Mouse (Mus musculus) lung, adult 2 months (tissue): Measurements from ENCODE around the gene C1ql4. TPM values are rescaled to one million over a fixed set of nuclear protein-coding genes. Genes with fewer than 3 reads are reported as not detected.
A peak's percentile ranks its signal among the peaks of the same experiment; 100 is the strongest.
"Not testable (repeated sequence)": the region's sequence is repeated elsewhere in the genome, so short reads cannot be mapped to it uniquely, and the experiment has no call there.

ENCODE experiments used
- DNase-seq: peaks from one replicate; pipeline ENCODE4 v3.0.0; 2022
- H3K4me1 ChIP-seq: fragments of 200-500 bp; 2 replicates; pipeline ENCODE4 v1.6.1; 2011; ENCODE audit warnings: low read length; ENCODE audit not compliant: control insufficient read depth, insufficient read depth
- H3K4me3 ChIP-seq: fragments of 200-500 bp; replicated peaks from 2 replicates; pipeline ENCODE3; 2011; ENCODE audit warnings: low read depth, mild to moderate bottlenecking, control low read depth, low read length; ENCODE audit errors: extremely low read depth
- CTCF ChIP-seq: fragments of 200-500 bp; IDR thresholded peaks from 2 replicates; pipeline ENCODE4 v1.5.1; 2011; ENCODE audit warnings: mild to moderate bottlenecking, low read length, control low read depth; ENCODE audit not compliant: insufficient read depth
- POLR2A ChIP-seq: fragments of 200-500 bp; IDR thresholded peaks from 2 replicates; pipeline ENCODE4 v1.6.1; 2011; ENCODE audit warnings: low read depth, mild to moderate bottlenecking, control low read depth, low read length, borderline replicate concordance; ENCODE audit errors: extremely low read depth
- WGBS: fragments of 180-500 bp; shearing (Covaris S2); methylation state at CpG from one replicate; pipeline ENCODE4 v1.1.7; 2018; 5-methylcytosine and 5-hydroxymethylcytosine counted together
- polyA plus RNA-seq: library from polyadenylated mRNA; depleted of rRNA; stranded (reverse); fragments of >200 nt; gene quantifications from 2 replicates; pipeline ENCODE4 v1.2.3, GENCODE M21; 2012

The C1ql4 gene
- polyA plus RNA-seq, 1 experiment: not detected

GRCm38 (mm10) chr15:99074600-99075333 is 12.8 kb downstream of the C1ql4 start:
- H3K4me3 ChIP-seq: peak overlapping the region; percentile 68
- H3K4me1 ChIP-seq: peaks cover 5% of the 10 kb centered on the region
- WGBS: under 1% methylated on average over 44 of the region's 44 CpGs
- TF ChIP-seq POLR2A (peak; percentile 81; the same call in 1 of the 2 replicates), CTCF (no peak)
- peak; percentile 98 for DNase-seq

GRCm38 (mm10) chr15:99074019-99074599 is 13.5 kb downstream of the C1ql4 start, which contains the start of gene Troap:
Gene Troap (plus strand): TSS chr15:99074575.
- H3K4me1 ChIP-seq: peaks cover 5% of the 10 kb centered on the region
- WGBS: 13% methylated on average over 9 of the region's 9 CpGs
- H3K4me3 ChIP-seq: peak within 1 kb of the TSS; percentile 68
- TF ChIP-seq CTCF: no peak
- no peak for TF ChIP-seq POLR2A
- DNase-seq: no peak

- DNase-seq: no peak
- 92% methylated on average over 1 of the region's 1 CpGs for WGBS
- Histone ChIP-seq H3K4me1 (peaks cover 5% of the 10 kb centered on the region), H3K4me3 (no peak overlapping the region)
- TF ChIP-seq CTCF (no peak), POLR2A (no peak)
Measured at GRCm38 (mm10) chr15:99071988-99072387, 15.6 kb downstream of the C1ql4 start.

DNA sequence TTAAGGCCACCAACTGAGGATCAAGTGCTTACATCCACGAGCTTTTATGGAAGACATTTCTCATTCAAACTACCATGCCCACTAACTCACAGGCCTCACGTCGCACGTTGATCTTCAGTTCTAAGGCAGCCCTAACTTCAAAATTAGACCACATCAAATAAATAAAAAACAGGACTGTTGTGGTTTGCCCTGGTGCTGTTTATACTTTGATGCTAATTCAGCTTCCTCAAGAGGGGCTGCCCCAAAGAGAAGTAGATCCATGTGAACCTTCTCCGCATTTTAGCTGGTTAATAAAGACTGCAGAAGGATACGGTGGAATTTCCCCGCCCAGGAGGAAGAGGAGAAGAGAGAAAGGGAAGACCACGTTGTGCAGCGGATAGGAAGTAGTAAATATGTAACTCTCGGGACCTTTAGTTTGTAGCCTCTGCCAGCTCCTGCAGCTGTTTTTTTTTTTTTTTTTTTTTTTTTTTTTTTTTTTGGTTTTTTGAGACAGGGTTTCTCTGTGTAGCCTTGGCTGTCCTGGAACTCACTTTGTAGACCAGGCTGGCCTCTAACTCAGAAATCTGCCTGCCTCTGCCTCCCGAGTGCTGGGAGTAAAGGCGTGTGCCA is 22.0 kb downstream of the C1ql4 start:
- WGBS: 67% methylated on average over 12 of the region's 12 CpGs
- H3K4me1 ChIP-seq: no peaks in the 10 kb centered on the region
- no peak for DNase-seq
- H3K4me3 ChIP-seq: no peak overlapping the region
- TF ChIP-seq POLR2A (no peak), CTCF (no peak)

GRCm38 (mm10) chr15:99056332-99056731 is 31.3 kb downstream of the C1ql4 start:
- Histone ChIP-seq H3K4me3 (no peak overlapping the region), H3K4me1 (peaks cover 12% of the 10 kb centered on the region; the same call in 1 of the 2 replicates)
- peak; percentile 39 for DNase-seq
- WGBS: 15% methylated on average over 14 of the region's 14 CpGs
- peak; percentile 66 for TF ChIP-seq CTCF
- TF ChIP-seq POLR2A: no peak

DNA sequence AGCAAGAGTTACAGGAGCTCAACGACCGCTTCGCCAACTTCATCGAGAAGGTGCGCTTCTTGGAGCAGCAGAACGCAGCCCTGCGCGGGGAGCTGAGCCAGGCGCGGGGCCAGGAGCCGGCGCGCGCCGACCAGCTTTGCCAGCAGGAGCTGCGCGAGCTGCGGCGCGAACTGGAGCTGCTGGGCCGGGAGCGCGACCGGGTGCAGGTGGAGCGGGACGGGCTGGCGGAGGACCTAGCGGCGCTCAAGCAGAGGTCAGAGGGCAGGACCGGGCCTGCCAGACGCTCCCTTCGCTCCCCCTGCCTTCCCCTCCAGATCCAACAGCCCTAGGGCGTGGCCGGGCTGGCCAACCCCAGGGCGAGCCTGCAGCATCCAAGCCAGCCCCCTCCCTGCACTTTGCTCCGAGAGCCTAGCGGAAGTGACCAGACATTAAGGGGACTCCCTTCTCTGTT is 32.1 kb downstream of the C1ql4 start:
- WGBS: under 1% methylated on average over 37 of the region's 37 CpGs
- H3K4me3 ChIP-seq: no peak overlapping the region
- DNase-seq: no peak
- peaks cover 12% of the 10 kb centered on the region; the same call in 1 of the 2 replicates for H3K4me1 ChIP-seq
- TF ChIP-seq POLR2A: no peak
- TF ChIP-seq CTCF: no peak

DNA sequence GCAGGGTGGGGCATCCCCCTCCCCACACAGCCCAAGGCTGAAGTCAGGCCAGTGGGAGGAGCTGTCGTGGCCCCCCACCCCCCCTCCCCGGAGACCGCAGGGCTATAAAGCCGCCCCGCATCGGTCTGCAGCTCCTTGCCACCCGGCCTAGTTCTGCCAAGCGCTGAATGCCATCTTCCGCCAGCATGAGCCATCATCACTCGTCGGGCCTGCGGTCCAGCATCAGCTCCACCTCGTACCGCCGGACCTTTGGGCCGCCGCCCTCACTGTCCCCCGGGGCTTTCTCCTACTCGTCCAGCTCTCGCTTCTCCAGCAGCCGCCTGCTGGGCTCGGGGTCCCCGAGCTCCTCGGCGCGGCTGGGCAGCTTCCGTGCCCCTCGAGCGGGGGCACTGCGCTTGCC is 32.6 kb downstream of the C1ql4 start, which contains the start of gene Prph:
Gene Prph (plus strand): TSS at position 135 of the 400 bp plus-strand sequence.
- TF ChIP-seq CTCF (no peak), POLR2A (no peak)
- Histone ChIP-seq H3K4me3 (no peak within 1 kb of the TSS), H3K4me1 (peaks cover 12% of the 10 kb centered on the region; the same call in 1 of the 2 replicates)
- DNase-seq: no peak
- 5% methylated on average over 30 of the region's 30 CpGs for WGBS

DNA sequence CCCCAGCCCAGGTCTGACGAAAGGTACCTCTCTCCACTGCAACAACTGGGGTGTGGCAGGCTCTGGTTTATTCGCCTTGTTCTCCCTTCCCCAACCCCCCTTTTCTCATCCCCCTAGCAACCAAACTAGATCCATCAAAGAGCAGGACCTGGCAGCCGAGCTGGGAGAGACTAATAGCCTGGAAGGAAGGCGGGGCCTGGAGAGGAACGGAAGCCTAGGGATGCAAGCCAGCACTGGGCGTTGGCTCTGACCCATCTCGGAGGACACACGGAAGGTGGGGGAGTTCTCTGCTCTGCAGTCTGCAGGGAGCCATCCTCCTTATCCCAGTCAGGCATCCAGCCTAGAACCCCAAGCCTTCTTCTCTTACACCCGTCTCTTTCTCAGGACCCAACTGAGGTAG is 34.2 kb downstream of the C1ql4 start:
- 35% methylated on average over 9 of the region's 9 CpGs for WGBS
- Histone ChIP-seq H3K4me3 (no peak overlapping the region), H3K4me1 (peaks cover 12% of the 10 kb centered on the region; the same call in 1 of the 2 replicates)
- TF ChIP-seq POLR2A (no peak), CTCF (no peak)
- no peak for DNase-seq

- no peak overlapping the region for H3K4me3 ChIP-seq
- WGBS: 29% methylated on average over 13 of the region's 13 CpGs
- peak; percentile 60 for TF ChIP-seq CTCF
- no peak for TF ChIP-seq POLR2A
- peak; percentile 45 for DNase-seq
- H3K4me1 ChIP-seq: no peaks in the 10 kb centered on the region
Measured at GRCm38 (mm10) chr15:99049473-99050253, 38.0 kb downstream of the C1ql4 start.

GRCm38 (mm10) chr15:99045734-99046133 is 41.9 kb downstream of the C1ql4 start:
- not testable (repeated sequence) for H3K4me1 ChIP-seq, DNase-seq, H3K4me3 ChIP-seq
- 77% methylated on average over 6 of the region's 6 CpGs for WGBS
